Mouse (Mus musculus) C2C12 (cell line): ENCODE measurements around the gene Asic2.

Experiments used
- CEBPB ChIP-seq: IDR thresholded peaks from one replicate; pipeline ENCODE4 v1.6.1; 2011; ENCODE audit warnings: low read depth, mild to moderate bottlenecking, control low read depth, moderate library complexity
- CTCF ChIP-seq: IDR thresholded peaks from one replicate; pipeline ENCODE4 v1.5.1; 2011; ENCODE audit not compliant: control insufficient read depth, insufficient read depth, insufficient read length
- FOSL1 ChIP-seq: IDR thresholded peaks from one replicate; pipeline ENCODE4 v1.8.0; 2011; ENCODE audit warnings: mild to moderate bottlenecking, low read length; ENCODE audit not compliant: poor library complexity, insufficient read depth, severe bottlenecking
- MAX ChIP-seq: IDR thresholded peaks from one replicate; pipeline ENCODE4 v1.6.1; 2011; ENCODE audit warnings: mild to moderate bottlenecking, control low read depth
- MYOD1 ChIP-seq: IDR thresholded peaks from one replicate; pipeline ENCODE4 v1.6.1; 2011; ENCODE audit warnings: low read depth; ENCODE audit not compliant: control insufficient read depth, insufficient read length
- MYOG ChIP-seq: IDR thresholded peaks from one replicate; pipeline ENCODE4 v1.6.1; 2011; ENCODE audit not compliant: control insufficient read depth, insufficient read length; ENCODE audit errors: extremely low read depth
- USF1 ChIP-seq: IDR thresholded peaks from one replicate; pipeline ENCODE4 v1.6.1; 2011; ENCODE audit warnings: low read depth, mild to moderate bottlenecking, control low read depth, moderate library complexity

- no peak for TF ChIP-seq CTCF
- TF ChIP-seq MAX, result no peak
- no peak for TF ChIP-seq MYOG
- no peak for TF ChIP-seq USF1
- no peak for TF ChIP-seq CEBPB
- no peak for TF ChIP-seq MYOD1
- TF ChIP-seq FOSL1, result no peak
These were observed 908.2 kb downstream of the Asic2 start for GRCm38 (mm10) chr11:81060077-81060476.
